Mouse (Mus musculus) kidney, postnatal 0 days (tissue): ENCODE results near the gene Ehmt2. TPM values are rescaled to one million over a fixed set of nuclear protein-coding genes. Genes with fewer than 3 reads are reported as not detected.

ENCODE experiments used
- ATAC-seq: fragments of 200-750 bp; cut with Nextera tagmentation; replicated peaks from 2 replicates; pipeline ENCODE4 v1.8.0; 2017; ENCODE audit warnings: low read depth, moderate number of reproducible peaks, moderate TSS enrichment, moderate library complexity; ENCODE audit not compliant: low FRiP score
- DNase-seq: peaks from one replicate; pipeline ENCODE4 v3.0.0-alpha.2; 2016; ENCODE audit warnings: low spot score
- H3K27ac ChIP-seq: fragments of 300-500 bp; sonication (generic); 2 replicates; pipeline ENCODE4 v1.5.1; 2014; ENCODE audit warnings: mild to moderate bottlenecking
- H3K27me3 ChIP-seq: fragments of 300-500 bp; sonication (generic); 2 replicates; pipeline ENCODE4 v1.6.1; 2014; ENCODE audit warnings: low read length, mixed read lengths; ENCODE audit not compliant: insufficient read depth
- H3K36me3 ChIP-seq: fragments of 300-500 bp; sonication (generic); 2 replicates; pipeline ENCODE4 v1.6.1; 2014; ENCODE audit warnings: low read length, mixed read lengths; ENCODE audit not compliant: insufficient read depth
- H3K4me1 ChIP-seq: fragments of 300-500 bp; sonication (generic); replicated peaks from 2 replicates; pipeline ENCODE4 v1.6.1; 2014; ENCODE audit warnings: antibody characterized with exemption, low read length, mixed read lengths; ENCODE audit not compliant: insufficient read depth
- H3K4me2 ChIP-seq: fragments of 300-500 bp; sonication (generic); 2 replicates; pipeline ENCODE4 v1.6.1; 2014; ENCODE audit warnings: mild to moderate bottlenecking, low read length, moderate library complexity, mixed read lengths
- H3K4me3 ChIP-seq: fragments of 300-500 bp; sonication (generic); replicated peaks from 2 replicates; pipeline ENCODE4 v1.5.1; 2014; ENCODE audit warnings: low read depth, low read length
- H3K9ac ChIP-seq: fragments of 300-500 bp; sonication (generic); 2 replicates; pipeline ENCODE4 v1.6.1; 2014; ENCODE audit warnings: low read depth, low read length
- H3K9me3 ChIP-seq: fragments of 300-500 bp; sonication (generic); replicated peaks from 2 replicates; pipeline ENCODE4 v1.6.1; 2016; ENCODE audit warnings: low read length, inconsistent platforms, mixed read lengths
- CTCF ChIP-seq: IDR thresholded peaks from 2 replicates; pipeline ENCODE4 v1.5.1; 2016; ENCODE audit warnings: antibody characterized with exemption, low read depth, mild to moderate bottlenecking, moderate library complexity
- WGBS: fragments of 180-500 bp; shearing (Covaris S2); extraction: QIAGEN DNeasy Blood & Tissue Kit; methylation state at CpG from one replicate; pipeline ENCODE4 v1.1.7; 2014; 5-methylcytosine and 5-hydroxymethylcytosine counted together
- polyA plus RNA-seq: library from polyadenylated mRNA; unstranded; fragments of >200 nt; fragmentation: Nextera tagmentation; extraction: Ambion mirVana; gene quantifications from 2 replicates; pipeline ENCODE4 v1.2.1, GENCODE M21; 2015

Gene Ehmt2
- polyA plus RNA-seq, 1 experiment from 2014 or later, result 44.1 TPM

DNA sequence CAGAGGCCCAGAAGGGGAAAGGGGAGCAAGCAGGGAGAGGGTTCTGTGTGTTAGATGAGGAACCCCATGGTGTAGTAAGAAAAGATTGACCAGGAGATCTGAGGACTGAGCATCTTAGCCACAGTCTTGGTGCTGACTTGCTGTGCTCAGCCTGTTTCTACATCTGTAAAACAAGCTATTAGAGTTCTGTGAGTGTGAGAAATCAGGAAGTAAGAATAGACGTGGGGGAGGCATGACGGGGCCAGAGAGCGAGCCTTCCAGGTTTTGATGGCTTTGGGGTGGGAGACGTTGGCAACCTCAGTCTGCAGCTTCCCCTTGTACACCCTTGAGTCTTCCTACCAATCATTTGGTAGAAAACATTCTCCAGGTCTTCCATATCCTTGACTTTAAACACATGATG lies 39.6 kb upstream of the Ehmt2 start:
- no peak for TF ChIP-seq CTCF
- DNase-seq (no peak), ATAC-seq (no peak)
- Histone ChIP-seq H3K27ac (no peak overlapping the region), H3K9me3 (no peaks in the 10 kb centered on the region), H3K36me3 (peaks cover 21% of the 10 kb centered on the region), H3K4me2 (no peak overlapping the region), H3K4me1 (0 out of 2 replicates have a peak, but pooled peaks cover 10% of the 10 kb centered on the region), H3K27me3 (no peaks in the 10 kb centered on the region), H3K4me3 (no peak overlapping the region), H3K9ac (no peak overlapping the region)
- WGBS, result 66% methylated on average over 4 of the region's 4 CpGs

GRCm38 (mm10) chr17:34860514-34860913 lies 37.8 kb upstream of the Ehmt2 start:
- Histone ChIP-seq H3K4me1 (0 out of 2 replicates have a peak, but pooled peaks cover 10% of the 10 kb centered on the region), H3K4me3 (no peak overlapping the region), H3K27me3 (no peaks in the 10 kb centered on the region), H3K27ac (no peak overlapping the region), H3K36me3 (peaks cover 9% of the 10 kb centered on the region; the same call in 1 of the 2 replicates), H3K4me2 (no peak overlapping the region), H3K9ac (no peak overlapping the region), H3K9me3 (no peaks in the 10 kb centered on the region)
- ATAC-seq, result no peak
- WGBS, result 82% methylated on average over 9 of the region's 9 CpGs
- no peak for TF ChIP-seq CTCF
- DNase-seq, result no peak

DNA sequence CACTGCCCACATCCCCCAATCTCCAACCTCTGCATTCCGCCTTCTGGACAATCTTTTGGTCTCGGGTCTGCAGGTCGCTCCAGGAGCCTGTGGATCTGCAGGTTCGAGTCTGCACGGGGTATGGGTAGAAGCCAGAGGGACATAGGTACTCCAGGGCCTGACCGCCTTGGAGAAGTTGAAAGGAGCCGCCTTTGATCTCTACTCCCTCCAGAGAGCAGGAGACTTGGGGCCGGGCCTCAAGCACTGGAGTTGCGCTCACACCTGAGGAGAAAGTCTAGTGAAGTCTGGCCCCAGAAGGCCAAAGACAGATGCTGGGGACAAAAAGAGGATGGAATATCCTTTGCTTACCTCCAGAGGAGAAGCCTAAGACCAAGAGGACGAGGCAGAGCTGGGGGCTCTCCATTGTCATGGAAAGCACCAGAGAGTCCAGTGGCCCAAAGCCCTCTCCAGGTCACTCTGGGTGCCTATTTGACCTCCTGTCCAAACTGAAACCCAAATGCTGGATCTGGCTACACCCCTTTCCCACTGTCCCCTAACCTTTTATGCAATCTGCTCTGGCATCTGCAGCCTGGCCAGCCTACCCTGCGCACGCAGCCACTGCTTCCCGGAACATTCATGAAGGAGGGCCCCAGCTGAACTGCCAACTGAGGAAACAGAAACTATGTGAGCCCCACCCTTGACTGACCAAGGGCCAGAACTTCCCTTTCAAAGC lies 36.4 kb upstream of the Ehmt2 start:
- 0 out of 2 replicates have a peak, but pooled peaks cover 1% of the 10 kb centered on the region for H3K36me3 ChIP-seq
- no peak for TF ChIP-seq CTCF
- WGBS, result 57% methylated on average over 13 of the region's 13 CpGs
- no peak for DNase-seq
- peak; percentile 49; the same call in 1 of the 2 replicates for ATAC-seq
- 0 out of 2 replicates have a peak, but pooled peaks cover 10% of the 10 kb centered on the region for H3K4me1 ChIP-seq
- peak overlapping the region; percentile 64 for H3K27ac ChIP-seq
- no peak overlapping the region for H3K9ac ChIP-seq
- no peaks in the 10 kb centered on the region for H3K9me3 ChIP-seq
- H3K4me2 ChIP-seq, result peak overlapping the region; percentile 8
- no peak overlapping the region for H3K4me3 ChIP-seq
- no peaks in the 10 kb centered on the region for H3K27me3 ChIP-seq

- 0 out of 2 replicates have a peak, but pooled peaks cover 10% of the 10 kb centered on the region for H3K4me1 ChIP-seq
- no peak within 1 kb of the TSS for H3K4me3 ChIP-seq
- peak; percentile 69; the same call in 1 of the 2 replicates for ATAC-seq
- peak within 1 kb of the TSS; percentile 8 for H3K4me2 ChIP-seq
- no peak within 1 kb of the TSS for H3K9ac ChIP-seq
- H3K27me3 ChIP-seq, result no peaks in the 10 kb centered on the region
- no peak for DNase-seq
- H3K27ac ChIP-seq, result peak within 1 kb of the TSS; percentile 64
- no peaks in the 10 kb centered on the region for H3K36me3 ChIP-seq
- TF ChIP-seq CTCF, result no peak
- WGBS, result 23% methylated on average over 8 of the region's 8 CpGs
- H3K9me3 ChIP-seq, result no peaks in the 10 kb centered on the region
Observed at GRCm38 (mm10) chr17:34862416-34863081, 35.7 kb upstream of the Ehmt2 start, which contains the start of gene Cfb. TSS of gene Cfb (minus strand) at chr17:34862518.

GRCm38 (mm10) chr17:34865981-34866380 lies 32.3 kb upstream of the Ehmt2 start:
- DNase-seq, result no peak
- H3K9ac ChIP-seq, result no peak overlapping the region
- H3K4me3 ChIP-seq, result no peak overlapping the region
- no peak overlapping the region for H3K27ac ChIP-seq
- H3K4me1 ChIP-seq, result 0 out of 2 replicates have a peak, but pooled peaks cover 10% of the 10 kb centered on the region
- no peaks in the 10 kb centered on the region for H3K9me3 ChIP-seq
- no peak overlapping the region for H3K4me2 ChIP-seq
- no peaks in the 10 kb centered on the region for H3K36me3 ChIP-seq
- no peaks in the 10 kb centered on the region for H3K27me3 ChIP-seq
- 46% methylated on average over 7 of the region's 7 CpGs for WGBS
- ATAC-seq, result no peak
- TF ChIP-seq CTCF, result no peak

DNA sequence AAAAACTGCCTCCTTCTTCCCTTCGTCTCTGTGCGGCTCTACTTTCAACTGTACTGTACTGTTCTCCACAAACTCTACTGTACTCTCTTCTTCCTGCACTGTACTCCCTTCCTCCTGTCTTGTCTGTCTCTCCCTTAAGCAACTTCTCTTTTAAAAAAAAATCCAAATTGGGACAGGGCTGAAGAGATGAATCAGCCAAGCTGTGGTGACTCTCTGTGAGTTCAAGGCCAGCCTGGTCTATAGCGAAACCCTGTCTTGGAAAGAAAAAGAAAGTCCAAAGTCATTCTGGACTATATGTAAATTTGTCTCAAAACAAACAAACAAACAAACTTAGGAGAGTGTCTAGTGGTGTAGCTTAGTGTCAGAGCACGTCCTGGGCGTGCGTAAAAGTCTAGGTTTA lies 23.9 kb upstream of the Ehmt2 start:
- H3K36me3 ChIP-seq, result no peaks in the 10 kb centered on the region
- no peaks in the 10 kb centered on the region for H3K9me3 ChIP-seq
- ATAC-seq, result no peak
- no peaks in the 10 kb centered on the region for H3K4me1 ChIP-seq
- no peak overlapping the region for H3K9ac ChIP-seq
- H3K27me3 ChIP-seq, result no peaks in the 10 kb centered on the region
- no peak overlapping the region for H3K4me2 ChIP-seq
- no peak for DNase-seq
- TF ChIP-seq CTCF, result no peak
- H3K4me3 ChIP-seq, result no peak overlapping the region
- H3K27ac ChIP-seq, result no peak overlapping the region
- 87% methylated on average over 6 of the region's 6 CpGs for WGBS
